Mouse (Mus musculus) heart, adult 9 months (tissue): Measurements from ENCODE around the gene Pde7b.

ENCODE experiments used
- DNase-seq, 2 experiments: peaks; one replicate each; pipeline ENCODE4 v3.0.0; 2022; ENCODE audit warnings: low spot score in 2 of 2

The Pde7b gene

DNA sequence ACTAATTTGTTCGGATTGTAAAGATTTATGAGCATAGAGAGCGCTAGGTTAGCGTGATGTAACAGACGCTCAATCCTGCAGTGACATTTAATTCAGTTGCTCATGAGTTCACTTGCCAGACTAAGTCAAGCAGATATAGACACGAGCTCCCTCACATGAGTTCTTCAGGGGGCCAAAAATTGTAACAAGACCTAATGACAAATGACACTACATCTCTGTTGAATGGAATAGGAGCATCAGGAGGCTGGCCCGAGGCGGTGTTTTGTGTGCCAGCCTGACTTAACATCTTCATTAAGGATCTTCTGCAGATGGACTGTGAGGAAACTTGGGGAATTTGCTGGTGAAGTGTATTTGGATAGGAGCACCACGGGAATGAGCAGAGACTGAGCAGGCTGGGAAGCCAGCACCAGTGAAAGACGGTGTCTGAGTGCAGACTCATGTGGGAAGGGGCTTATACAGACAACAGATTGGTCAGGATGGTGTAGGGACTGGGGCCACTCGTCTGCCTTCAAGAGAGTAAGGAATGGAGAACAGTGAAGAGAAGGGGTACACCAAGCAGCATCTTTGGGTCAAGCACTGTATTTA lies 303.5 kb downstream of the Pde7b start:
- DNase-seq, result no peak

GRCm38 (mm10) chr10:20420296-20420695 lies 304.6 kb downstream of the Pde7b start:
- DNase-seq, result no peak

DNA sequence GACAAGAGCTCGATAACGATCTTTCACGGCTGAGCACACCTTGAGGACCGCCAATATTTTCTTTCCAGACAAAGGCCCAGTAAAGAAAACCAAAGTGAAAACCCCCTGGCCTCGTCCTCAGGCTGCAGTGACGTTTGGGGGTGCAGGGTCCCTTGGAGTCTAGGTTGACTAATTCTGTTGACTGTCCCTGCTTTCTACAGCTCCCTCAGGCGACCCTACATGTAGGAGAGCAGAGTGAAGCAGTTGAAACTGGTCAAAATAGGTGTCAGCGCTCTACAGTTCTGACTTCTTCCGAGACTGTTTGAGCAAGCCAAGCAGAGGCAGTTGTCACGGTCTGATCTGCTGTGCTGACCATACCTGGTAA lies 306.0 kb downstream of the Pde7b start:
- no peak for DNase-seq

- peak; percentile 40 to 41 for DNase-seq
Measured at GRCm38 (mm10) chr10:20418202-20418855, 306.5 kb downstream of the Pde7b start.

- peak; percentile 66 to 71 for DNase-seq
Measured at GRCm38 (mm10) chr10:20409181-20409580, 315.7 kb downstream of the Pde7b start.

DNA sequence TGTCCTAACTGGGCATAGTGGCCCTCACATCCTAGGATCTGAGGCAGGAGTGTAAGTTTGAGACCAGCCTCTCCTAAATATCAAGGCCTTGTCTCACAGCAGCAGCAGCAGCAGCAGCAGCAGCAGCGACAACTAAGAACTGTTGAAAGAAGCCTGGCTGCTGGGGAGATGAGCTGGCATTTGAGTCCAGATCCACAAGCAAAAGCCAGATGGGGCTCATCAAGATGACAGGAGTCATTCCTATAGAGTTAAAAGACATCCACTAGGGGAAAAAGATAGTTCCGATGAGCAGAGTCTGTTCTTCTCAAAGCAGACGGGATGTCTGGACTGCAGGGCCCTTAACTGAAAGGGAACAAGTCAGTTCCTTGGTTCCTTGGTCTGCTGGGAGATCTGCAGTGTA lies 316.5 kb downstream of the Pde7b start:
- DNase-seq, result peak in 1 of 2 experiments; percentile 34

DNA sequence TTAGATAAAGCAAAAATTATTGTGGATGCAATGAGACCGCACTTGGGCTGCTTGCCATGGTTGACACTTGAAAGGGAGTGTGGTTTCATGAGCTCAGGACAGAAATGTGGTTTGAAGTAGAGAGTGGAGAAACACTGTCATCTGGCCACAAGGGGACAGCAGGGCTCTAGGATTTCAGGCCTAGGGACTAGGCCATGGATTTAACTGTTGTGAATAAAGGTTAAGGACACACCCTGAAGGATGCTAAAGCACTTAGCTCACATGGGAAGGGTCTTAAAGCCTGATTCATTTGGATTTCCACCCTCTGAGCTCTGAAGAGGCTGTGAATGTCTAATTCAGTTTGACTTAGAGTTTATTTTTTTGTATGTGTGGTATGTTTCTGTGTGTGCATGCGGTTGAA lies 319.4 kb downstream of the Pde7b start:
- peak in 1 of 2 experiments; percentile 31 for DNase-seq

- no peak for DNase-seq
Measured at GRCm38 (mm10) chr10:20402941-20403340, 321.9 kb downstream of the Pde7b start.

- DNase-seq, result no peak
Measured at GRCm38 (mm10) chr10:20400406-20400805, 324.5 kb downstream of the Pde7b start.

GRCm38 (mm10) chr10:20398641-20399390 lies 326.1 kb downstream of the Pde7b start:
- DNase-seq, result no peak

DNA sequence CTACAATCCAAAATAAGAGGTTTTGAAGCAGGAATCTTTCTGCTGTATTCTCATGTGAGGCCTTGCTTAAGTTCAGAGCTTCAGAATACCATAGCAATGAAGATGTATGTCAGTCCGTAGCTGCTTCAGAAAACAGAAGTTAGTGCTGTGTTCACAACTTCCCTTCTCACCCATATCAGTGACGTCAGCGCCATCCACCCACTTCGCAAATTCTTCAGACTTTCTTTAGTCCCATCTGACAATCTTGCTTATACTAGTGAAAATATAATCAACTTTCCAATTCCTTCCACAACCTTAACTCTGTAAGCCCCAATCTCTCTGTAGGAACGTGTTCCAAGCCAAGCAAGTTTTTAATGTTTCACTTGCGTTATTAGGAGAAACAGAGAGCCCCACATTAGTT lies 326.7 kb downstream of the Pde7b start:
- DNase-seq, result no peak

DNA sequence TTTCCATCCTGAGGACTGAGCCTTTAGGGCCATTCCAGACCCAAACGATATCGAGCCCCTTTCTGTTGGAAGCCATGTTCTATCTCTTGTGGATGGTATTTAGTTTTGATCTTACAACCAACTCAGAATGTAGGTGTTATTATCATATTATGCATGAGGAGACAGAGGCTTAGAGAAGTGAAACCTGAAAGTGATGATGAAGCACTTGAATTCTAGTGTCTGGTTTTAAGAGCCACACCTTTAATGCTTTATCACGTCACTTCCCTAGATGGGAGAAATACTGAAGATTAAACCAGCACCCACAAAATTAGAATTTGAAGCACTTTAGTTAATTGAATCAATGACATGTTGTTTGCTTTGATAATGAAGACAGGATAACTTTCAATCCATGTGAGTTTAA lies 329.1 kb downstream of the Pde7b start:
- DNase-seq, result no peak

DNA sequence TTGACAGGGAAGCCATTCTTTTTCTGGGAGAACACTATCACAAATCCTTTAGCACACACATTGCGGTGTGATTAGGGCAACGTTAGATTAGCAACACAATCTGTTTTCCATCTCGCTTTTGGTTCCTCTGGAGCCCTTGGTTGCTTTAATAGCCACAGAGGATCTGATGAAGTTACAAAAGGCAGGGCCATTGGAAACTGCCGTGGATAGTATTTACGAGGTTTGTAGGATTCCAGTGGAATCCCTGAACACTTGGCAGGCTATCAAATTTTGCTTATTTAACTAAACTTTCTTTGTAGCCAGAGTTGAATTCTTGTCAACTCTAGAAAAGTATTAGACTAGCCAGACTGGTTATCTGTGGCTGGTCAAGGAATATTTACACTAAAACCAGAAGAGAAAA lies 330.1 kb downstream of the Pde7b start:
- DNase-seq, result no peak

- DNase-seq, result no peak
Measured at GRCm38 (mm10) chr10:20390568-20390967, 334.3 kb downstream of the Pde7b start.

GRCm38 (mm10) chr10:20382807-20383419 lies 342.0 kb downstream of the Pde7b start:
- DNase-seq, result no peak

DNA sequence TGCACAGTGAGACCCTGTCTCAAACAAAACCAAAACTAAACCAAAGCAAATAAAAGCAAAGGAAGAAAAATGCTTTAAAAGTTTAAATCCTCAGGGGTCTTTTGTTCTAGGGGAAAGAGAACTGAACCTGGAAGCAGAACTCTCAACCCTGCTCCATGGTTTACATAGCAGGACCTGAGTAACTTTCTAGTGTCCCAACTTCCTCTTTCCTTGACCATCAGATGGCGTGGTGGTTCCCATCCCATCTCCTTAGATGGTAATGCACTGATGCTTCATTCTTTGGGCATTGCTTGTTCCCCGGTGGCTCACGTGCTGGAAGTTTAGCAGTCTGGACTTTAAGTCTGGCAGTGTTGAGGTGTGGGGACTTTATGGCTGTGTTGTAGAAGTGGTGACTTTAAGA lies 343.5 kb downstream of the Pde7b start:
- no peak for DNase-seq

GRCm38 (mm10) chr10:20380798-20381197 lies 344.1 kb downstream of the Pde7b start:
- no peak for DNase-seq

DNA sequence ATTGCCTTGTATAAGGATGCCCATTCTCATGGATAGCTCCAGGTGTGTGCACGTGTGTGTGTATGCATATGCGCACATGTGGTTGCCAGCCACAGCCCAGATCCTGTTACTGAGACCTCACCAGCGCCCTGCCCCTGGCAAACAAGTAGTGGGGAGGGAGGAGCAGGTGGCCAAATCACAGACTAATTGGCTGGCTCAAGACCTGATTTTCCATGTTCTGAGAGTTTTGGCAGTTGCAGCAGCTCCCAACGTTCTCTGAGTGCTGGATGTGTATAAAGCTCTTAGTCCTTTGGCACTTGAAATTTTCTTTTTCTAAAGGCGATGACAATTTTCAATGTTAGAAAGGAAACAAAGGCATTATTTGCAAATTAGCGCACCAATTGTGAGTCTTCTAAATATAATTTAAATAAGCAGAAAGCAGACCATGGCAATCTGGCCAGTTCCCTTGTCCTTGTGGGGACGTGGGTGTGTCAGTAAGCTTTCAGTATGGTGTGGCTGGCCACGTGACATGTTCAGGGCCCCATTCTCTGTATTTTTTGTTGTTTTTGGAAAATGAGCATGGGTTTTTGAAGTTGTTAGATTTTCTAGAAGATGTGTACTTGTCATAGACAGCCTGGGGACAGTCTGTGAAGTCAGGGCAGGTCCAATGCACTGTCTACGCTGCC lies 345.7 kb downstream of the Pde7b start:
- DNase-seq, result peak; percentile 65 to 69

- DNase-seq, result no peak
Measured at GRCm38 (mm10) chr10:20377621-20378020, 347.3 kb downstream of the Pde7b start.

GRCm38 (mm10) chr10:20372046-20372445 lies 352.8 kb downstream of the Pde7b start:
- no peak for DNase-seq

DNA sequence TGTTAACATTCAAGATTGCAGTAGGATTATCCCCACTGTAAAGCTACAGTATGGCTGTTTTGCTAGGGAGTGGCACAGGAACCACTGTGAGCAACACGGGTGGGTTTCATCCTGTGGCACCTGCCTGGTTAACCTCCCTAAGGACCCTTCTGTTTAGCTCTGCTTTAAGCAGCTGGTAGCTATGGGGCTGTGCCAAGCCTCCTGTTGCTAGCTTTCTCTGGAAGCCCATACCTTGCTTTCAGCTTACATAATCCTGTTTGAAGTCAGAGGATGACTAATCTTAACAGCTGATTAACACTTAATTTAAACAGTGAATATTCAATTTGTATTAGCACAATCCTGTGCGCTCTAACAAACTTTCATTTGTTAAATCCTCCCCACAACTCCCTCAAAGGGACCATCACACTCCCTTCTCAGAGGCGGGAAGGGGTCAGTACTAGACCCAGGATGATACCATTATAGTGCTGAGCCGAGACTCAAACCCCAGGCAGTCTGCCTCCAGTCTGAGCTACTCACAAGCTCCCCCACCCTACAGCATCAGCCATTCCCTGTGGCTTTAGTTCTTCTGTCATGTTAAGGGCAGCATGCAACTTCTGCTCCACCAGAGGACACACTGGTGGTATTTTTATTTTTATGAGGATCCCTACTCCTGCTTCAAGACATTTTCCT lies 362.3 kb downstream of the Pde7b start:
- DNase-seq, result no peak
